In the genomic region with DNA sequence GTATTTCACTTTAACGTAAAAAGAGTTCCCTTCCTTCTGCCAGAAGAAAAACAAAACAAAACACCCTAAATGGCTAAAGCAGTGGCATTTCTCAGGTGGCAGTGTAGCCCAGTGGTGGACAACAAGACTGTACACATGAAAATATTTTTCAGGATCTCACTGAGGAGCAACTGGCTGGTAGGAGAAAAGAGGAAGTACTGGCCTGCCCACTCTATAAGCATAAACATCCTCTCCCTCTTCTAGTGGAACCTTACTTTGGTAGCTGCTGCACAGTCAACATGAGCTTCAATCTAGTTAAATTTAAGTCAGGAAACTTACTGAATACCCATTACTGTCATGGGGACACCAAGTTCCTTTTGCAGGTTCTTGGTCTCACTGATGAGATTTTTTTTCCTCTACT, we compare ENCODE assay signal across 25 mouse cellular contexts.
DNase-seq lines count a peak whose midpoint lies in the region; ATAC-seq lines count a peak whose summit lies in the region.
"Had no signal": no experiment of that assay in that cellular context is flagged by ENCODE, and none has a peak within 500 bp of the region (broad histone marks: within the 10 kb centered on the region; RNA-seq: fewer than 3 reads in every experiment).

No protein-coding gene starts in this region.

- DNase-seq in midbrain, embryonic 14.5 days = no peak
- no peak for DNase-seq in thymus, postnatal 25 days
- DNase-seq: adrenal gland, adult 8-10 months; adrenal gland, postnatal 14 days; adrenal gland, postnatal 36 days; B cell, adult 2 months; cerebellum, adult 11-12 months; cerebellum, adult 2 months; cerebellum, adult 9-10 months; cerebellum, postnatal 10 days; cerebellum, postnatal 25 days; embryo, embryonic 11 days; forebrain, postnatal 0 days had no signal

- WGBS in midbrain, embryonic 14.5 days = 98% methylated on average over 1 of the region's 1 CpGs

- peak; percentile 66 for ATAC-seq in common myeloid progenitor, adult 5-6 weeks (replicated peaks; ENCODE audit: low read depth, poor library complexity, severe bottlenecking)
- ATAC-seq in megakaryocyte, adult 5-6 weeks (ENCODE audit: poor library complexity, severe bottlenecking) = 0 out of 2 replicates have a peak, but pooled peaks have one; percentile 40
- ATAC-seq in midbrain, embryonic 14.5 days (ENCODE audit: low FRiP score, low TSS enrichment) = no peak
- no peak for ATAC-seq in erythroblast, adult 5-6 weeks (replicated peaks; ENCODE audit: low FRiP score, poor library complexity, severe bottlenecking)
- ATAC-seq: activated CD4-positive, CD25-positive, alpha-beta regulatory T cell, adult 4 months; CD4-positive, CD25-positive, alpha-beta regulatory T cell, adult 4 months; forebrain, embryonic 13.5 days; forebrain, embryonic 15.5 days; forebrain, postnatal 0 days; Patski had no signal

- no peak overlapping the region for H3K27ac ChIP-seq in midbrain, embryonic 14.5 days (replicated peaks; ENCODE audit: low read depth, low read length)
- H3K27ac ChIP-seq: embryonic facial prominence, embryonic 13.5 days; embryonic facial prominence, embryonic 15.5 days; forebrain, embryonic 13.5 days; forebrain, embryonic 15.5 days had no signal

- H3K36me3 ChIP-seq in midbrain, embryonic 14.5 days (ENCODE audit: control insufficient read depth, insufficient read depth, low read length) = no peaks in the 10 kb centered on the region
- H3K36me3 ChIP-seq: embryonic facial prominence, embryonic 13.5 days; embryonic facial prominence, embryonic 15.5 days; forebrain, embryonic 15.5 days; G1E had no signal

- H3K4me3 ChIP-seq in midbrain, embryonic 14.5 days (replicated peaks; ENCODE audit: low read depth, low read length) = no peak overlapping the region
- H3K4me3 ChIP-seq: embryonic facial prominence, embryonic 13.5 days; embryonic facial prominence, embryonic 15.5 days; forebrain, embryonic 13.5 days; forebrain, embryonic 15.5 days had no signal

- H3K27me3 ChIP-seq in midbrain, embryonic 14.5 days (ENCODE audit: control insufficient read depth, insufficient read depth, low read length) = no peaks in the 10 kb centered on the region
- H3K27me3 ChIP-seq: CH12.LX; embryonic facial prominence, embryonic 13.5 days; embryonic facial prominence, embryonic 15.5 days; forebrain, embryonic 13.5 days; forebrain, embryonic 15.5 days had no signal

- no peaks in the 10 kb centered on the region for H3K4me1 ChIP-seq in midbrain, embryonic 14.5 days (ENCODE audit: control insufficient read depth, insufficient read depth, low read length)
- H3K4me1 ChIP-seq: embryonic facial prominence, embryonic 13.5 days; embryonic facial prominence, embryonic 15.5 days; forebrain, embryonic 13.5 days; forebrain, embryonic 15.5 days had no signal

- no peak overlapping the region for H3K9ac ChIP-seq in midbrain, embryonic 14.5 days (replicated peaks; ENCODE audit: low read length)
- H3K9ac ChIP-seq: embryonic facial prominence, embryonic 13.5 days; embryonic facial prominence, embryonic 15.5 days; forebrain, embryonic 13.5 days; forebrain, embryonic 15.5 days; forebrain, postnatal 0 days had no signal

- no peak overlapping the region for H3K4me2 ChIP-seq in midbrain, embryonic 14.5 days (ENCODE audit: low read length)
- H3K4me2 ChIP-seq: embryonic facial prominence, embryonic 13.5 days; embryonic facial prominence, embryonic 15.5 days; forebrain, embryonic 13.5 days; forebrain, embryonic 15.5 days had no signal

- H3K9me3 ChIP-seq in midbrain, embryonic 14.5 days (ENCODE audit: control insufficient read depth, low read length) = no peaks in the 10 kb centered on the region
- H3K9me3 ChIP-seq: embryonic facial prominence, embryonic 13.5 days; embryonic facial prominence, embryonic 15.5 days; forebrain, embryonic 13.5 days; forebrain, embryonic 15.5 days had no signal

Comparison
In these comparisons a context has a peak if more than half of its experiments do, and no peak if none do; other contexts are left out.
1. ATAC-seq: peak in common myeloid progenitor, adult 5-6 weeks (single experiment) and megakaryocyte, adult 5-6 weeks (single experiment); none in midbrain, embryonic 14.5 days (single experiment) and erythroblast, adult 5-6 weeks (single experiment).